Mouse (Mus musculus): ENCODE data around the gene Tlr6.

The Tlr6 gene

GRCm38 (mm10) chr5:64959843-64960230 lies at the start of gene Tlr6:
Gene Tlr6, minus strand, starts transcription at chr5:64960097.
- DNase-seq (ENCODE audit: low spot score in 2 of 2), result peak; percentile 51 to 68

- no peak for DNase-seq (ENCODE audit: low spot score in 2 of 2)
Measured at GRCm38 (mm10) chr5:65006011-65006491, 46.2 kb upstream of the Tlr6 start.

- no peak for DNase-seq (ENCODE audit: low spot score in 2 of 2)
Measured at GRCm38 (mm10) chr5:65005251-65005650, 45.4 kb upstream of the Tlr6 start.

- DNase-seq (ENCODE audit: low spot score in 2 of 2), result no peak
Measured at GRCm38 (mm10) chr5:65003946-65004535, 44.1 kb upstream of the Tlr6 start.

GRCm38 (mm10) chr5:65002940-65003824 lies 43.3 kb upstream of the Tlr6 start:
- DNase-seq (ENCODE audit: low spot score in 2 of 2), result no peak

- no peak for DNase-seq (ENCODE audit: low spot score in 2 of 2)
Measured at GRCm38 (mm10) chr5:64995408-64995807, 35.5 kb upstream of the Tlr6 start.

- DNase-seq (ENCODE audit: low spot score in 2 of 2), result no peak
Measured at GRCm38 (mm10) chr5:64992540-64992939, 32.6 kb upstream of the Tlr6 start.

- no peak for DNase-seq (ENCODE audit: low spot score in 2 of 2)
Measured at GRCm38 (mm10) chr5:64989940-64990339, 30.0 kb upstream of the Tlr6 start.

GRCm38 (mm10) chr5:64985971-64986370 lies 26.1 kb upstream of the Tlr6 start:
- DNase-seq (ENCODE audit: low spot score in 2 of 2), result no peak

- peak in 1 of 2 experiments; percentile 41 for DNase-seq (ENCODE audit: low spot score in 2 of 2)
Measured at GRCm38 (mm10) chr5:64977128-64977527, 17.2 kb upstream of the Tlr6 start.

- DNase-seq (ENCODE audit: low spot score in 2 of 2), result no peak
Measured at GRCm38 (mm10) chr5:64975121-64975520, 15.2 kb upstream of the Tlr6 start.

- DNase-seq (ENCODE audit: low spot score in 2 of 2), result peak; percentile 40 to 57
Measured at GRCm38 (mm10) chr5:64969861-64970771, 10.2 kb upstream of the Tlr6 start, which contains the start of gene Fam114a1. Gene Fam114a1, plus strand, starts transcription at chr5:64970071.

GRCm38 (mm10) chr5:64968961-64969860 lies 9.3 kb upstream of the Tlr6 start:
- no peak for DNase-seq (ENCODE audit: low spot score in 2 of 2)

GRCm38 (mm10) chr5:64963735-64964134 lies 3.8 kb upstream of the Tlr6 start:
- DNase-seq (ENCODE audit: low spot score in 2 of 2), result no peak

- DNase-seq (ENCODE audit: low spot score in 2 of 2), result no peak
Measured at GRCm38 (mm10) chr5:64963271-64963670, 3.4 kb upstream of the Tlr6 start.

- no peak for DNase-seq (ENCODE audit: low spot score in 2 of 2)
Measured at GRCm38 (mm10) chr5:64960857-64961391, 1.0 kb upstream of the Tlr6 start.

- DNase-seq (ENCODE audit: low spot score in 2 of 2), result no peak
Measured at GRCm38 (mm10) chr5:64958991-64959842, 680 bp downstream of the Tlr6 start.

- no peak for DNase-seq (ENCODE audit: low spot score in 2 of 2)
Measured at GRCm38 (mm10) chr5:64954931-64955330, 5.0 kb downstream of the Tlr6 start.

- peak; percentile 28 to 51 for DNase-seq (ENCODE audit: low spot score in 2 of 2)
Measured at GRCm38 (mm10) chr5:64951486-64951885, 8.4 kb downstream of the Tlr6 start.

- DNase-seq (ENCODE audit: low spot score in 2 of 2), result peak in 1 of 2 experiments; percentile 11
Measured at GRCm38 (mm10) chr5:64932775-64933174, 27.1 kb downstream of the Tlr6 start.
